In the genomic region with DNA sequence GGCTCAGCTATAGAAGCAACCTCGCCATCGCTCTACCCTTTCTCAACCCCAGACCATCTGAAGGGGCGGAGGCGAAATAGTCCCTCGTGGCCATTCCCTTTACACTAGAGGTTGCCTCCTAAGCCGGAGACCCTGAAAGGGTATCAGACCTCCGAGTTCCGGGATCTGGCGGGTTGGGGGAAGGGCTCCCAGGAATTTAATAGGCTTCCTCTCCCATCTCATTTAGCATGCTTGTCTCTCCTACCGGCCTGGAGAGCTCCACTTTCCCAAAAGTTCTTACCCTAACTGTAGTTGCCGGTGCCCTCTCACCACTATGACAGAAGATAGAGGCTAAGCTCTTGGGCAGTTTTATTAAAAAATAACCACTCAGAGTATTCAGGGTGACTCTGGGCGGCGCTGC, we compare ENCODE assay signal across 10 mouse cellular contexts. TPM values are rescaled to one million over a fixed set of nuclear protein-coding genes. Genes with fewer than 3 reads are reported as not detected.
DNase-seq lines count a peak whose midpoint lies in the region; ATAC-seq and TF ChIP-seq lines count a peak whose summit lies in the region.
"Had no signal": no experiment of that assay in that cellular context is flagged by ENCODE, and none has a peak within 500 bp of the region (broad histone marks: within the 10 kb centered on the region; RNA-seq: fewer than 3 reads in every experiment).

No protein-coding gene starts in this region.

- no peak overlapping the region for H3K27ac ChIP-seq in heart, embryonic 12.5 days (ENCODE audit: poor library complexity, severe bottlenecking)
- no peak overlapping the region for H3K27ac ChIP-seq in ES-E14 (ENCODE audit: insufficient read depth, low read depth, low read length, poor library complexity, severe bottlenecking)
- H3K27ac ChIP-seq in forebrain, embryonic 16.5 days (ENCODE audit: low read length): no peak overlapping the region
- no peak overlapping the region for H3K27ac ChIP-seq in midbrain, embryonic 12.5 days (replicated peaks)

- ATAC-seq in heart, embryonic 12.5 days (ENCODE audit: insufficient number of reproducible peaks, low FRiP score): no peak
- ATAC-seq in forebrain, embryonic 16.5 days: no peak
- no peak for ATAC-seq in midbrain, embryonic 12.5 days (ENCODE audit: low FRiP score, low read depth)

- peak overlapping the region; percentile 41 for H3K4me3 ChIP-seq in heart, embryonic 12.5 days
- H3K4me3 ChIP-seq in ES-E14 (ENCODE audit: insufficient read depth in 1 of 2, low read depth in 1 of 2, low read length in 2 of 2, poor library complexity in 1 of 2, severe bottlenecking in 1 of 2): peak overlapping the region; percentile 62 to 64
- peak overlapping the region; percentile 30 for H3K4me3 ChIP-seq in forebrain, embryonic 16.5 days (replicated peaks; ENCODE audit: low read length)
- H3K4me3 ChIP-seq in midbrain, embryonic 12.5 days: peak overlapping the region; percentile 33

- peaks cover 68% of the 10 kb centered on the region for H3K27me3 ChIP-seq in heart, embryonic 12.5 days (replicated peaks)
- H3K27me3 ChIP-seq in forebrain, embryonic 16.5 days (replicated peaks; ENCODE audit: control insufficient read depth, insufficient read depth, low read length): peaks cover 54% of the 10 kb centered on the region
- peaks cover 65% of the 10 kb centered on the region for H3K27me3 ChIP-seq in midbrain, embryonic 12.5 days

- DNase-seq in heart, postnatal 36 days: no peak
- no peak for DNase-seq in ES-E14 (ENCODE audit: low read depth, low spot score)
- no peak for DNase-seq in thymus, adult 18-20 months
- no peak for DNase-seq in cerebellum, postnatal 36 days
- no peak for DNase-seq in lung, postnatal 14 days
- DNase-seq: adrenal gland, adult 2 months had no signal

- intact Hi-C loops in heart, postnatal 36 days (cut with DNase I): no loop called here

- H3K9ac ChIP-seq in heart, embryonic 12.5 days: no peak overlapping the region
- H3K9ac ChIP-seq in ES-E14 (ENCODE audit: insufficient read depth, low read depth, low read length, poor library complexity, severe bottlenecking): no peak overlapping the region
- H3K9ac ChIP-seq in forebrain, embryonic 16.5 days (replicated peaks; ENCODE audit: low read depth, low read length): no peak overlapping the region
- no peak overlapping the region for H3K9ac ChIP-seq in midbrain, embryonic 12.5 days (replicated peaks)

- H3K4me1 ChIP-seq in heart, embryonic 12.5 days (replicated peaks): peaks cover 26% of the 10 kb centered on the region
- peaks cover 0 to 8% of the 10 kb centered on the region in 2 experiments; a peak in 1 of 4 replicates for H3K4me1 ChIP-seq in ES-E14 (ENCODE audit: control insufficient read depth in 2 of 2, insufficient read depth in 2 of 2, low read length in 2 of 2, poor library complexity in 1 of 2)
- H3K4me1 ChIP-seq in forebrain, embryonic 16.5 days (replicated peaks; ENCODE audit: control insufficient read depth, insufficient read depth, low read length): peaks cover 18% of the 10 kb centered on the region
- H3K4me1 ChIP-seq in midbrain, embryonic 12.5 days: peaks cover 19% of the 10 kb centered on the region

- in situ Hi-C loops in ES-E14 (cut with MboI; ENCODE audit: low sequenced_read_pairs in 2 of 2, unreplicated experiment in 2 of 2): no loop called here

- WGBS in heart, embryonic 12.5 days: 2% methylated on average over 13 of the region's 13 CpGs
- 2% methylated on average over 13 of the region's 13 CpGs for WGBS in forebrain, embryonic 16.5 days
- WGBS in midbrain, embryonic 12.5 days: under 1% methylated on average over 13 of the region's 13 CpGs

- H3K4me2 ChIP-seq in heart, embryonic 12.5 days: peak overlapping the region; percentile 74
- H3K4me2 ChIP-seq in forebrain, embryonic 16.5 days (ENCODE audit: low read length): peak overlapping the region; percentile 51
- peak overlapping the region; percentile 49 for H3K4me2 ChIP-seq in midbrain, embryonic 12.5 days (replicated peaks)

- no peaks in the 10 kb centered on the region for H3K9me3 ChIP-seq in heart, embryonic 12.5 days (replicated peaks)
- no peaks in the 10 kb centered on the region for H3K9me3 ChIP-seq in ES-E14 (ENCODE audit: control insufficient read depth, insufficient read depth, low read depth, low read length)
- no peaks in the 10 kb centered on the region for H3K9me3 ChIP-seq in forebrain, embryonic 16.5 days (ENCODE audit: control insufficient read depth, low read length)
- no peaks in the 10 kb centered on the region for H3K9me3 ChIP-seq in midbrain, embryonic 12.5 days

- H3K36me3 ChIP-seq in heart, embryonic 12.5 days: peaks cover 8% of the 10 kb centered on the region
- H3K36me3 ChIP-seq in ES-E14 (ENCODE audit: control insufficient read depth, insufficient read depth, low read length, poor library complexity, severe bottlenecking): 0 out of 2 replicates have a peak, but pooled peaks cover 3% of the 10 kb centered on the region
- no peaks in the 10 kb centered on the region for H3K36me3 ChIP-seq in forebrain, embryonic 16.5 days (ENCODE audit: control insufficient read depth, insufficient read depth)
- peaks cover 8% of the 10 kb centered on the region; the same call in 1 of the 2 replicates for H3K36me3 ChIP-seq in midbrain, embryonic 12.5 days

TF ChIP-seq in ES-E14, 5 proteins besides CTCF, POLR2A, EP300 and RAD21:
- TF ChIP-seq ZC3H11A (IDR thresholded peaks at IDR 0.05; ENCODE audit: borderline replicate concordance, low read depth, low read length): no peak
- no peak for TF ChIP-seq ZNF384 (IDR thresholded peaks at IDR 0.05; ENCODE audit: low read depth, low read length)
- no peak for TF ChIP-seq MAFK (IDR thresholded peaks at IDR 0.05; ENCODE audit: insufficient read depth, low read depth, low read length)
- no peak for TF ChIP-seq HCFC1 (IDR thresholded peaks at IDR 0.05; ENCODE audit: borderline replicate concordance, insufficient read depth, low read length)
- no peak for TF ChIP-seq CHD2 (IDR thresholded peaks at IDR 0.05; ENCODE audit: low read depth, low read length)

RNA-seq across cellular contexts. Expression of a gene that starts 1.0 kb away (rescaled TPM):
- 0.38 TPM in 1 of 2 replicates, not detected in the other for polyA plus RNA-seq in heart, embryonic 12.5 days (2016; fragmentation: Nextera tagmentation; extraction: Ambion mirVana)
- not detected for total RNA-seq in heart, postnatal 36 days (2021)
- not detected in 2 replicates for total RNA-seq in ES-E14 (2012; rRNA removed)
- not detected in 2 replicates for polyA plus RNA-seq in forebrain, embryonic 16.5 days (2015; fragmentation: Nextera tagmentation; extraction: Ambion mirVana)
- not detected in 2 replicates for polyA plus RNA-seq in midbrain, embryonic 12.5 days (2016; fragmentation: Nextera tagmentation; extraction: Ambion mirVana)
- total RNA-seq: adrenal gland, adult 2 months; layer of hippocampus, adult 18-20 months had no signal
- polyA plus RNA-seq: adrenal gland, adult 2 months had no signal

RNA-seq across cellular contexts. Expression of a gene that starts 16.4 kb away (rescaled TPM):
- polyA plus RNA-seq in heart, embryonic 12.5 days (2016; fragmentation: Nextera tagmentation; extraction: Ambion mirVana): 66.8 and 68.8 TPM in 2 replicates
- 10 to 100 TPM; 50.7 to 52.0 TPM for total RNA-seq in heart, postnatal 36 days (2021)
- 43.1 and 45.7 TPM in 2 replicates for total RNA-seq in ES-E14 (2012; rRNA removed)
- polyA plus RNA-seq in forebrain, embryonic 16.5 days (2015; fragmentation: Nextera tagmentation; extraction: Ambion mirVana): 49.4 and 50.1 TPM in 2 replicates
- polyA plus RNA-seq in midbrain, embryonic 12.5 days (2016; fragmentation: Nextera tagmentation; extraction: Ambion mirVana): 53.1 and 56.8 TPM in 2 replicates

RNA-seq across cellular contexts. Expression of a gene that starts 21.1 kb away (rescaled TPM):
- polyA plus RNA-seq in heart, embryonic 12.5 days (2016; fragmentation: Nextera tagmentation; extraction: Ambion mirVana): 12.8 and 12.9 TPM in 2 replicates
- 100 to 1,000 TPM; 249 to 297 TPM for total RNA-seq in heart, postnatal 36 days (2021)
- 1.3 and 2.3 TPM in 2 replicates for total RNA-seq in ES-E14 (2012; rRNA removed)
- not detected in 2 replicates for polyA plus RNA-seq in forebrain, embryonic 16.5 days (2015; fragmentation: Nextera tagmentation; extraction: Ambion mirVana)
- not detected in 2 replicates for polyA plus RNA-seq in midbrain, embryonic 12.5 days (2016; fragmentation: Nextera tagmentation; extraction: Ambion mirVana)
- total RNA-seq: adrenal gland, adult 2 months; layer of hippocampus, adult 18-20 months had no signal
- polyA plus RNA-seq: adrenal gland, adult 2 months had no signal

RNA-seq across cellular contexts. Expression of a gene that starts 29.6 kb away (rescaled TPM):
- polyA plus RNA-seq in heart, embryonic 12.5 days (2016; fragmentation: Nextera tagmentation; extraction: Ambion mirVana): 0.39 and 0.47 TPM in 2 replicates
- total RNA-seq in heart, postnatal 36 days (2021): not detected
- total RNA-seq in ES-E14 (2012; rRNA removed): 1.5 and 2.5 TPM in 2 replicates
- polyA plus RNA-seq in forebrain, embryonic 16.5 days (2015; fragmentation: Nextera tagmentation; extraction: Ambion mirVana): 1.6 and 1.9 TPM in 2 replicates
- 10.7 and 11.2 TPM in 2 replicates for polyA plus RNA-seq in midbrain, embryonic 12.5 days (2016; fragmentation: Nextera tagmentation; extraction: Ambion mirVana)
- total RNA-seq: adrenal gland, adult 2 months had no signal
- polyA plus RNA-seq: adrenal gland, adult 2 months had no signal

RNA-seq across cellular contexts. Expression of a gene that starts 31.6 kb away (rescaled TPM):
- not detected in 2 replicates for polyA plus RNA-seq in heart, embryonic 12.5 days (2016; fragmentation: Nextera tagmentation; extraction: Ambion mirVana)
- total RNA-seq in heart, postnatal 36 days (2021): not detected
- 0.37 and 0.67 TPM in 2 replicates for total RNA-seq in ES-E14 (2012; rRNA removed)
- polyA plus RNA-seq in forebrain, embryonic 16.5 days (2015; fragmentation: Nextera tagmentation; extraction: Ambion mirVana): not detected in 2 replicates
- not detected in 2 replicates for polyA plus RNA-seq in midbrain, embryonic 12.5 days (2016; fragmentation: Nextera tagmentation; extraction: Ambion mirVana)
- total RNA-seq: adrenal gland, adult 2 months; layer of hippocampus, adult 18-20 months had no signal
- polyA plus RNA-seq: adrenal gland, adult 2 months had no signal

Comparison
In these comparisons a context has a peak if more than half of its experiments do, and no peak if none do; other contexts are left out.
1. RNA of a gene that starts 21.1 kb away (polyA plus RNA-seq): 12.8 to 12.9 TPM in heart, embryonic 12.5 days; not detected in forebrain, embryonic 16.5 days and not detected in midbrain, embryonic 12.5 days; every median in the first group is over 10 times any median in the second.
2. Peak in every context shown above with its lines, with median percentiles within 50 percentile points of each other: H3K4me2 ChIP-seq and H3K4me3 ChIP-seq.